Comparison of ENCODE assay signal across 12 mouse cellular contexts in the genomic region with DNA sequence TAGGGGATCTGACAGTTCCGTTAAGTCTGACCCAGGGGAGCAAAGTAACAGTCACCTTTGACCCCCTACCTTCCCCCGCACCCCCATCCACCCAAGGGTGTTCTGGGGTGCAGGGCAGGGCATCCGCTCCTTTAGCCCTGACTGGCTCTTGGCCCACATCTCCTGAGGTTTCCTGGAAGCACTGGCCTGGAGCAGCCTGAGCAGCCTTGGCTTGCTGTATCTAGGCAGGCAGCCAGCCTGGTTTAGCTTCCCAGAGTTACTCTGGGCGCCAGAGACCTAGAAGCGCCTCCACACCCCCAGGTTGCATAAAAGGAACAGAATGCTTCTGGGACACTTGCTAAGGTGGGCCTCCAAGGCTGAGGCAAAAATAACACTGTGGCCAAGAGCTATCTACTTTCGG. TPM values are rescaled to one million over a fixed set of nuclear protein-coding genes. Genes with fewer than 3 reads are reported as not detected.
DNase-seq lines count a peak whose midpoint lies in the region; ATAC-seq lines count a peak whose summit lies in the region.
"Had no signal": no experiment of that assay in that cellular context is flagged by ENCODE, and none has a peak within 500 bp of the region (broad histone marks: within the 10 kb centered on the region; RNA-seq: fewer than 3 reads in every experiment).

No protein-coding gene starts in this region.

- no peaks in the 10 kb centered on the region for H3K4me1 ChIP-seq in kidney, embryonic 16.5 days (ENCODE audit: insufficient read depth, low read length)
- no peaks in the 10 kb centered on the region for H3K4me1 ChIP-seq in kidney, embryonic 14.5 days (ENCODE audit: control insufficient read depth, insufficient read depth, low read length)
- peaks cover 7% of the 10 kb centered on the region; the same call in 1 of the 2 replicates for H3K4me1 ChIP-seq in forebrain, embryonic 15.5 days
- H3K4me1 ChIP-seq: intestine, embryonic 15.5 days had no signal

- no peak overlapping the region for H3K4me2 ChIP-seq in kidney, embryonic 16.5 days (replicated peaks; ENCODE audit: low read depth, low read length)
- H3K4me2 ChIP-seq in kidney, embryonic 14.5 days (replicated peaks; ENCODE audit: low read depth, low read length) = no peak overlapping the region
- H3K4me2 ChIP-seq in forebrain, embryonic 15.5 days (replicated peaks) = no peak overlapping the region
- H3K4me2 ChIP-seq: intestine, embryonic 15.5 days had no signal

- H3K9me3 ChIP-seq in kidney, embryonic 16.5 days (ENCODE audit: low read length) = peaks cover 2% of the 10 kb centered on the region; the same call in 1 of the 2 replicates
- H3K9me3 ChIP-seq in kidney, embryonic 14.5 days (ENCODE audit: control insufficient read depth, low read length) = no peaks in the 10 kb centered on the region
- no peaks in the 10 kb centered on the region for H3K9me3 ChIP-seq in forebrain, embryonic 15.5 days
- H3K9me3 ChIP-seq: intestine, embryonic 15.5 days had no signal

- no peak overlapping the region for H3K27ac ChIP-seq in kidney, embryonic 16.5 days (ENCODE audit: low read length)
- H3K27ac ChIP-seq in kidney, embryonic 14.5 days (ENCODE audit: low read depth, low read length) = no peak overlapping the region
- H3K27ac ChIP-seq in forebrain, embryonic 15.5 days (replicated peaks) = no peak overlapping the region
- H3K27ac ChIP-seq: forebrain, embryonic 10.5 days; intestine, embryonic 15.5 days had no signal

- no peaks in the 10 kb centered on the region for H3K36me3 ChIP-seq in kidney, embryonic 16.5 days (ENCODE audit: insufficient read depth, low read length)
- H3K36me3 ChIP-seq in kidney, embryonic 14.5 days (ENCODE audit: control insufficient read depth, insufficient read depth, low read length) = no peaks in the 10 kb centered on the region
- no peaks in the 10 kb centered on the region for H3K36me3 ChIP-seq in forebrain, embryonic 15.5 days
- H3K36me3 ChIP-seq: forebrain, embryonic 10.5 days; intestine, embryonic 15.5 days had no signal

- 86% methylated on average over 6 of the region's 6 CpGs for WGBS in kidney, embryonic 16.5 days
- WGBS in kidney, embryonic 14.5 days = 83% methylated on average over 6 of the region's 6 CpGs
- 88% methylated on average over 6 of the region's 6 CpGs for WGBS in forebrain, embryonic 15.5 days

- no peak overlapping the region for H3K9ac ChIP-seq in kidney, embryonic 16.5 days (replicated peaks; ENCODE audit: low read length)
- no peak overlapping the region for H3K9ac ChIP-seq in kidney, embryonic 14.5 days (ENCODE audit: low read depth, low read length)
- H3K9ac ChIP-seq in forebrain, embryonic 15.5 days (replicated peaks) = no peak overlapping the region
- H3K9ac ChIP-seq: intestine, embryonic 15.5 days had no signal

- no peak for ATAC-seq in kidney, embryonic 16.5 days (ENCODE audit: low FRiP score, low TSS enrichment)
- ATAC-seq in kidney, embryonic 14.5 days (ENCODE audit: low FRiP score, low TSS enrichment) = peak; percentile 32
- no peak for ATAC-seq in forebrain, embryonic 15.5 days (replicated peaks)
- ATAC-seq: intestine, embryonic 15.5 days had no signal

- no peaks in the 10 kb centered on the region for H3K27me3 ChIP-seq in kidney, embryonic 16.5 days (ENCODE audit: insufficient read depth, low read length)
- H3K27me3 ChIP-seq in kidney, embryonic 14.5 days (ENCODE audit: control insufficient read depth, insufficient read depth, low read length) = no peaks in the 10 kb centered on the region
- no peaks in the 10 kb centered on the region for H3K27me3 ChIP-seq in forebrain, embryonic 15.5 days
- H3K27me3 ChIP-seq: intestine, embryonic 15.5 days had no signal

- no peak overlapping the region for H3K4me3 ChIP-seq in kidney, embryonic 16.5 days (ENCODE audit: low read length)
- H3K4me3 ChIP-seq in kidney, embryonic 14.5 days (ENCODE audit: low read length) = no peak overlapping the region
- H3K4me3 ChIP-seq in forebrain, embryonic 15.5 days = no peak overlapping the region
- H3K4me3 ChIP-seq: forebrain, embryonic 10.5 days; intestine, embryonic 15.5 days had no signal

- DNase-seq in kidney, adult 11 months = peak; percentile 79
- peak; percentile 19 for DNase-seq in fibroblast of lung, adult 2 months (ENCODE audit: low read depth)
- DNase-seq in right cerebral cortex, postnatal 4 days = peak; percentile 35
- DNase-seq in urinary bladder, adult 18-20 months (ENCODE audit: low spot score in 2 of 2) = no peak
- no peak for DNase-seq in spleen, postnatal 10 days (ENCODE audit: low spot score in 2 of 2)

RNA-seq across cellular contexts. Expression of a gene that starts 4.8 kb away (rescaled TPM):
- not detected in 2 replicates for polyA plus RNA-seq in kidney, embryonic 16.5 days (2015; fragmentation: Nextera tagmentation; extraction: Ambion mirVana)
- polyA plus RNA-seq in kidney, embryonic 14.5 days (2014; fragmentation: Nextera tagmentation; extraction: Ambion mirVana) = not detected in 2 replicates
- polyA plus RNA-seq in forebrain, embryonic 15.5 days (2015; fragmentation: Nextera tagmentation; extraction: Ambion mirVana) = 0.05 TPM in 1 of 2 replicates, not detected in the other
- polyA plus RNA-seq: forebrain, embryonic 10.5 days; intestine, embryonic 15.5 days; liver, adult 2 months; stomach, embryonic 14.5 days had no signal

RNA-seq across cellular contexts. Expression of a gene that starts 41.7 kb away (rescaled TPM):
- 0.27 and 0.35 TPM in 2 replicates for polyA plus RNA-seq in kidney, embryonic 16.5 days (2015; fragmentation: Nextera tagmentation; extraction: Ambion mirVana)
- 0.24 TPM in 1 of 2 replicates, not detected in the other for polyA plus RNA-seq in kidney, embryonic 14.5 days (2014; fragmentation: Nextera tagmentation; extraction: Ambion mirVana)
- polyA plus RNA-seq in forebrain, embryonic 15.5 days (2015; fragmentation: Nextera tagmentation; extraction: Ambion mirVana) = not detected in 2 replicates
- polyA plus RNA-seq: forebrain, embryonic 10.5 days; liver, adult 2 months had no signal

RNA-seq across cellular contexts. Expression of a gene that starts 51.4 kb away (rescaled TPM):
- polyA plus RNA-seq in kidney, embryonic 16.5 days (2015; fragmentation: Nextera tagmentation; extraction: Ambion mirVana) = 63.4 and 74.4 TPM in 2 replicates
- 98.0 and 108 TPM in 2 replicates for polyA plus RNA-seq in kidney, embryonic 14.5 days (2014; fragmentation: Nextera tagmentation; extraction: Ambion mirVana)
- polyA plus RNA-seq in forebrain, embryonic 15.5 days (2015; fragmentation: Nextera tagmentation; extraction: Ambion mirVana) = 79.3 and 90.2 TPM in 2 replicates

Comparison
In these comparisons a context has a peak if more than half of its experiments do, and no peak if none do; other contexts are left out.
1. DNase-seq: peak in kidney, adult 11 months (single experiment), fibroblast of lung, adult 2 months (single experiment) and right cerebral cortex, postnatal 4 days (single experiment); none in urinary bladder, adult 18-20 months (0 of 2) and spleen, postnatal 10 days (0 of 2).